Mouse (Mus musculus) embryonic fibroblast, embryonic 13.5 days (primary cell): ENCODE measurements at regions not wholly inside any gene's neighbourhood (a gene's known extent, or its start where the extent isn't known, plus 50 kb on each side); places are given as distances from the start of the nearest gene placed in this dataset.

Experiments
- CTCF ChIP-seq: IDR thresholded peaks from 2 replicates; pipeline ENCODE4 v1.5.1; 2011; ENCODE audit warnings: mild to moderate bottlenecking, control low read depth, low read length, moderate library complexity, borderline replicate concordance; ENCODE audit not compliant: insufficient read depth
- POLR2A ChIP-seq: IDR thresholded peaks from 2 replicates; pipeline ENCODE4 v1.6.1; 2011; ENCODE audit warnings: low read depth, mild to moderate bottlenecking, control low read depth, low read length, moderate library complexity

DNA sequence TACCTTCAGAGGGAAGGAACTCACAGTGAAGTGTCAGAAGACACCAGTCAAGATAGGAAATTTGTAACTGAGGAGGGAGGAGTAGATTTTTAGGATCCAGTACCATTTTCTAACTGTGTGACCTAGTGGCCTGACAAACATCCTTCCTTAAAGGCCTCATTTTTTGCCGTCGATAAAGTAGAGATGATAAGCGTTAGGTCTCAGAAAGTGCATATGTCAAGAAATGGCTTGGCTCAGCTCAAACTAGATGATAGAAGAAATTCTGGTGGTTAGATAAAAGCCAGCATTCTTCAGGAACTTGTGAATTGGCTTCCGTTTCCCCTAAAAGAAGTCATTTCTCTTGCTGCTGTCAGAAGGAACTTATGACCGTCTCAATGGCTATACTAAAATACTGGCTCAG is 324.1 kb upstream of the Mpdz start:
- TF ChIP-seq CTCF = no peak
- no peak for TF ChIP-seq POLR2A
